Mouse (Mus musculus): ENCODE measurements around the gene Lrrc75b. TPM values are rescaled to one million over a fixed set of nuclear protein-coding genes. Genes with fewer than 3 reads are reported as not detected.

Lrrc75b gene
- total and polyA plus RNA-seq, 2 experiments, result under 0.01 TPM; not detected in 1

- no peaks in the 10 kb centered on the region for H3K27me3 ChIP-seq (ENCODE audit: control insufficient read depth, insufficient read depth, low read length)
- H3K4me1 ChIP-seq (ENCODE audit: control insufficient read depth, insufficient read depth, low read length), result peaks cover 6% of the 10 kb centered on the region; the same call in 1 of the 2 replicates
- TF ChIP-seq CTCF (IDR thresholded peaks at IDR 0.05; ENCODE audit: low read depth, low read length), result no peak
- no peak overlapping the region for H3K27ac ChIP-seq (replicated peaks; ENCODE audit: insufficient read depth, low read depth, low read length)
- no peak overlapping the region for H3K9ac ChIP-seq (ENCODE audit: low read depth, low read length)
- WGBS, result 89% methylated on average over 13 of the region's 13 CpGs
- no peaks in the 10 kb centered on the region for H3K79me2 ChIP-seq (ENCODE audit: control insufficient read depth, insufficient read depth, low read length)
- H3K4me3 ChIP-seq (ENCODE audit: insufficient read depth, low read depth, low read length), result no peak overlapping the region
- no peaks in the 10 kb centered on the region for H3K36me3 ChIP-seq (ENCODE audit: control insufficient read depth, insufficient read depth, low read length)
- DNase-seq (ENCODE audit: extremely low read depth, low read depth, low spot score), result no peak
Measured at GRCm38 (mm10) chr10:75552701-75553450, 7.3 kb downstream of the Lrrc75b start.

GRCm38 (mm10) chr10:75552106-75552505 lies 8.0 kb downstream of the Lrrc75b start:
- TF ChIP-seq POLR2A (IDR thresholded peaks at IDR 0.05; ENCODE audit: extremely low read depth, insufficient read depth, low read length), result no peak
- TF ChIP-seq CTCF (IDR thresholded peaks at IDR 0.05; ENCODE audit: low read depth, low read length), result no peak

GRCm38 (mm10) chr10:75551175-75551574 lies 9.0 kb downstream of the Lrrc75b start:
- Histone ChIP-seq H3K36me3 (ENCODE audit: control insufficient read depth, insufficient read depth, low read length) (no peaks in the 10 kb centered on the region), H3K79me2 (ENCODE audit: control insufficient read depth, insufficient read depth, low read length) (no peaks in the 10 kb centered on the region), H3K27ac (replicated peaks; ENCODE audit: insufficient read depth, low read depth, low read length) (no peak overlapping the region), H3K9ac (ENCODE audit: low read depth, low read length) (no peak overlapping the region), H3K27me3 (ENCODE audit: control insufficient read depth, insufficient read depth, low read length) (no peaks in the 10 kb centered on the region), H3K4me3 (ENCODE audit: insufficient read depth, low read depth, low read length) (no peak overlapping the region), H3K4me1 (ENCODE audit: control insufficient read depth, insufficient read depth, low read length) (peaks cover 6% of the 10 kb centered on the region; the same call in 1 of the 2 replicates)
- no peak for DNase-seq (ENCODE audit: extremely low read depth, low read depth, low spot score)
- whole genome bisulfite sequencing, result 43% methylated on average over 12 of the region's 12 CpGs
- TF ChIP-seq CTCF (IDR thresholded peaks at IDR 0.05; ENCODE audit: low read depth, low read length) (no peak), POLR2A (IDR thresholded peaks at IDR 0.05; ENCODE audit: extremely low read depth, insufficient read depth, low read length) (no peak)

More at GRCm38 (mm10) chr10:75552106-75552505, 8.0 kb downstream of the Lrrc75b start:
- no peak overlapping the region for H3K4me3 ChIP-seq (ENCODE audit: insufficient read depth, low read depth, low read length)
- H3K27me3 ChIP-seq (ENCODE audit: control insufficient read depth, insufficient read depth, low read length), result no peaks in the 10 kb centered on the region
- H3K36me3 ChIP-seq (ENCODE audit: control insufficient read depth, insufficient read depth, low read length), result no peaks in the 10 kb centered on the region
- DNase-seq (ENCODE audit: extremely low read depth, low read depth, low spot score), result no peak
- H3K27ac ChIP-seq (replicated peaks; ENCODE audit: insufficient read depth, low read depth, low read length), result no peak overlapping the region
- H3K79me2 ChIP-seq (ENCODE audit: control insufficient read depth, insufficient read depth, low read length), result no peaks in the 10 kb centered on the region
- H3K4me1 ChIP-seq (ENCODE audit: control insufficient read depth, insufficient read depth, low read length), result peaks cover 6% of the 10 kb centered on the region; the same call in 1 of the 2 replicates
- WGBS, result 73% methylated on average over 2 of the region's 2 CpGs
- H3K9ac ChIP-seq (ENCODE audit: low read depth, low read length), result no peak overlapping the region

GRCm38 (mm10) chr10:75549886-75550285 lies 10.2 kb downstream of the Lrrc75b start:
- no peaks in the 10 kb centered on the region for H3K36me3 ChIP-seq (ENCODE audit: control insufficient read depth, insufficient read depth, low read length)
- 17% methylated on average over 7 of the region's 7 CpGs for WGBS
- TF ChIP-seq CTCF (IDR thresholded peaks at IDR 0.05; ENCODE audit: low read depth, low read length) (no peak), POLR2A (IDR thresholded peaks at IDR 0.05; ENCODE audit: extremely low read depth, insufficient read depth, low read length) (no peak)
- H3K4me3 ChIP-seq (ENCODE audit: insufficient read depth, low read depth, low read length), result no peak overlapping the region
- no peaks in the 10 kb centered on the region for H3K27me3 ChIP-seq (ENCODE audit: control insufficient read depth, insufficient read depth, low read length)
- DNase-seq (ENCODE audit: extremely low read depth, low read depth, low spot score), result peak; percentile 90
- peaks cover 6% of the 10 kb centered on the region; the same call in 1 of the 2 replicates for H3K4me1 ChIP-seq (ENCODE audit: control insufficient read depth, insufficient read depth, low read length)
- no peak overlapping the region for H3K9ac ChIP-seq (ENCODE audit: low read depth, low read length)
- H3K27ac ChIP-seq (replicated peaks; ENCODE audit: insufficient read depth, low read depth, low read length), result no peak overlapping the region
- no peaks in the 10 kb centered on the region for H3K79me2 ChIP-seq (ENCODE audit: control insufficient read depth, insufficient read depth, low read length)

- no peak for TF ChIP-seq CTCF (IDR thresholded peaks at IDR 0.05; ENCODE audit: low read depth, low read length)
- H3K9ac ChIP-seq (ENCODE audit: low read depth, low read length), result no peak overlapping the region
- H3K79me2 ChIP-seq (ENCODE audit: control insufficient read depth, insufficient read depth, low read length), result no peaks in the 10 kb centered on the region
- peaks cover 6% of the 10 kb centered on the region; the same call in 1 of the 2 replicates for H3K4me1 ChIP-seq (ENCODE audit: control insufficient read depth, insufficient read depth, low read length)
- 72% methylated on average over 14 of the region's 14 CpGs for WGBS
- H3K4me3 ChIP-seq (ENCODE audit: insufficient read depth, low read depth, low read length), result no peak overlapping the region
- no peaks in the 10 kb centered on the region for H3K36me3 ChIP-seq (ENCODE audit: control insufficient read depth, insufficient read depth, low read length)
- DNase-seq (ENCODE audit: extremely low read depth, low read depth, low spot score), result no peak
- no peaks in the 10 kb centered on the region for H3K27me3 ChIP-seq (ENCODE audit: control insufficient read depth, insufficient read depth, low read length)
- no peak overlapping the region for H3K27ac ChIP-seq (replicated peaks; ENCODE audit: insufficient read depth, low read depth, low read length)
Measured at GRCm38 (mm10) chr10:75548486-75548885, 11.6 kb downstream of the Lrrc75b start.

GRCm38 (mm10) chr10:75547901-75548300 lies 12.2 kb downstream of the Lrrc75b start:
- Histone ChIP-seq H3K9ac (ENCODE audit: low read depth, low read length) (no peak overlapping the region), H3K36me3 (ENCODE audit: control insufficient read depth, insufficient read depth, low read length) (no peaks in the 10 kb centered on the region), H3K27ac (replicated peaks; ENCODE audit: insufficient read depth, low read depth, low read length) (no peak overlapping the region), H3K4me3 (ENCODE audit: insufficient read depth, low read depth, low read length) (no peak overlapping the region), H3K27me3 (ENCODE audit: control insufficient read depth, insufficient read depth, low read length) (no peaks in the 10 kb centered on the region), H3K79me2 (ENCODE audit: control insufficient read depth, insufficient read depth, low read length) (no peaks in the 10 kb centered on the region), H3K4me1 (ENCODE audit: control insufficient read depth, insufficient read depth, low read length) (peaks cover 6% of the 10 kb centered on the region; the same call in 1 of the 2 replicates)
- WGBS, result 71% methylated on average over 7 of the region's 7 CpGs
- DNase-seq (ENCODE audit: extremely low read depth, low read depth, low spot score), result no peak
- TF ChIP-seq CTCF (IDR thresholded peaks at IDR 0.05; ENCODE audit: low read depth, low read length) (no peak), POLR2A (IDR thresholded peaks at IDR 0.05; ENCODE audit: extremely low read depth, insufficient read depth, low read length) (no peak)

Data from liver, adult 2 months (tissue).